Mouse (Mus musculus): ENCODE data around the gene Abtb2.

DNA sequence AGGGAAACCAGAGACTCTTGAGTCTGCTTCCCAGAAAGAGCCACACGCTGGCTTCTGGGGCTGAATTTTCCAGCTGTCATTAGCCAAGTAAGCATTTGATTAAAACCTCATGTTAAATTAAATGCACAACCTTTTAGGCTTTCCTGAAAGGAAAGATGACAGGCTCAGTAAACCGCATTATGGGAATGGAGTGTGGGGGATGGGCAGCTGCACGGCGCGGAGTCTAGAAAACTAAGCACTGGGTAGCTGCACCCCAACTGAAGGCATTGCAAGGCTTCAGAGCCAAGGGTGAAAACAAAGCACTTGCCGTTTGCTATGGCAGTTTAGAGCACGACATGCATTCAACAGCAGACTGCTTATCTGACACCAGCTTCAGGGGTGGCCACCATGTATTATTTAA, 2.1 kb downstream of the Abtb2 start:
- no peak for TF ChIP-seq POLR2A (IDR thresholded peaks at IDR 0.05; ENCODE audit: control insufficient read depth in 1 of 2, insufficient read depth in 1 of 2, low read depth in 1 of 2, low read length in 2 of 2, poor library complexity in 1 of 2)
- TF ChIP-seq HCFC1 (IDR thresholded peaks at IDR 0.05; ENCODE audit: low read depth, low read length): no peak
- TF ChIP-seq CTCF (IDR thresholded peaks at IDR 0.05 in 2 of 3, conservative IDR thresholded peaks at IDR 0.05 in 1 of 3; ENCODE audit: control insufficient read depth in 1 of 3, insufficient read depth in 1 of 3, low read depth in 2 of 3, low read length in 3 of 3, poor library complexity in 1 of 3, severe bottlenecking in 1 of 3): no peak
- TF ChIP-seq E2F4 (IDR thresholded peaks at IDR 0.05; ENCODE audit: borderline replicate concordance, low read depth, low read length): no peak
- no peak for TF ChIP-seq USF1 (IDR thresholded peaks at IDR 0.05; ENCODE audit: low read depth, low read length)
- no peak for TF ChIP-seq EP300 (IDR thresholded peaks at IDR 0.05; ENCODE audit: low read depth in 1 of 2, low read length in 2 of 2)

Measured in MEL (cell line).